Mouse (Mus musculus) spleen, adult 2 months (tissue): Measurements from ENCODE around the gene Gmeb2.

ENCODE experiments used
- CTCF ChIP-seq: fragments of 200-500 bp; IDR thresholded peaks from 2 replicates; pipeline ENCODE4 v1.5.1; 2011; ENCODE audit warnings: mild to moderate bottlenecking, inconsistent platforms; ENCODE audit not compliant: insufficient read depth, insufficient read length, insufficient replicate concordance; ENCODE audit errors: extremely low read depth
- POLR2A ChIP-seq: fragments of 200-500 bp; IDR thresholded peaks from 2 replicates; pipeline ENCODE4 v1.6.1; 2011; ENCODE audit warnings: low read depth, low read length, inconsistent platforms

- TF ChIP-seq CTCF (no peak), POLR2A (no peak)
Measured at GRCm38 (mm10) chr2:181253248-181253647, 34.6 kb downstream of the Gmeb2 start.
